Mouse (Mus musculus): ENCODE data around the gene Cox20. TPM values are rescaled to one million over a fixed set of nuclear protein-coding genes. Genes with fewer than 3 reads are reported as not detected.

Cox20 gene
- polyA plus RNA-seq, 1 experiment from 2014 or later: 122 TPM

DNA sequence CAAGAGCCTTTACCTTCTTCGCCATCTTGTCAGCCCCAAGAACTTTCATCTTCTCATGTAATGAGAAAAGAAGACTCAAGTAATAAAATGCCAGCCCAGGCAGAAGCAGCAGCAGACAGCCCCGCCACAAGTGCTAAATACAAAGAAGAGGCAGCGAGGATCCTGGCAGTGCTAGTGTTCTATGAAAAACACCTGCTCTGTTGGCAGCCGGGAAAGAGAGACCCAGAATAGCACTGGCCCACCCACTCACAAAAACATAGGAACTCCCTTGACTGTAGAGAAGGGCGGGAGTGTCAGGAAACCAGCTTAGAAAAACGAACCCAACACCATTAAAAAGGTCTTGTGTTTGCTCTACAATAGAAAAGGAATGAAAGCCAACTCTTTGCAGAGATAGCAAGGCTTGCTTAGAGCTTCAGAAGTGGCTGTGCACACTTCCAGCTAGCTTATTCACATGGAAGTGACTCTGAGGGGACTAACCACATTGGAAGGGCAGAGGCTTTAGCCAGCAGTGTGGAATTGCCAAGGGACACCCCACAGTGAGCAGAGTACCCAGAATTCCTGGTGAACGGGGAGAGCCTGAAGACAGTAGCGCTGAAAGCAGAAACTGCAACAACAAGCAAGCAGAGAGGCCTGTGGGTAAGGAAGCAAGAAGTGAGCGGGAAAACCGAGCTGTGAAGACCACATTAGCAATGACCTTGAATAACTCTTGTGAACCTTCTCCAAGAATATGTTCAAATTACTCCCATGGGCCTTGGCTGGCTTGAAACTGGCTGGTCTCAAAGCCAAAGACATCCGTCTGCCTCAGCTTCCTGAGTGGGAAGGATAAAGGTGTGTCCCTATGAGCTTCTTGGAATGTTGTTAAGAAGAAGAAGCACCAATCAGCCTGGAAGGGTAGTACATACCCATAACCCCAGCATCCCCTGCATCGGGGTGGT, 39.1 kb downstream of the Cox20 start:
- no peak overlapping the region for H3K27ac ChIP-seq
- WGBS (ENCODE audit: missing documents): 93% methylated on average over 11 of the region's 12 CpGs
- no peaks in the 10 kb centered on the region for H3K36me3 ChIP-seq (ENCODE audit: inconsistent target)
- no peaks in the 10 kb centered on the region for H3K79me2 ChIP-seq (ENCODE audit: inconsistent target)
- H3K4me3 ChIP-seq (ENCODE audit: inconsistent target): no peak overlapping the region

DNA sequence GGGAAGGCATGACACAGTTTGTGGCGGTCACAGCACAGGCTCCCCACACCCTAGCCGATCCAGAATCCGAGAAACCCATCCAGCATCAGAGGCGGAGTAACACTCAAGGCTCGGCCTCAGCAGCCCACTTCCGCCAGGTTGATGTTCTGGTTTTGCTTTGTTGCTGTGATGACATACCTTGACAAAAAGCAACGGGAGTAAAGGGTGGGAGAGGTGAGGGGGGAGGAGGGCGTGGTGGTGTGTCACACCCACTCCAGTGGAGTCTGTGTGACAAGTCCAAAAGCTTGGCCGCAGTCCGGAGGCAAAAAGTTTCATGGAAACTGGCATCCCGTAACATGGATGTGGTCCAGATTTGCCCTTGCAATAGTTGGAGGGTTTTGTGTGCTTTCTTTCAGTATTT, 41.3 kb downstream of the Cox20 start:
- Histone ChIP-seq H3K79me2 (ENCODE audit: inconsistent target) (no peaks in the 10 kb centered on the region), H3K27ac (no peak overlapping the region), H3K4me3 (ENCODE audit: inconsistent target) (no peak overlapping the region), H3K36me3 (ENCODE audit: inconsistent target) (no peaks in the 10 kb centered on the region)
- 92% methylated on average over 11 of the region's 11 CpGs for WGBS (ENCODE audit: missing documents)

DNA sequence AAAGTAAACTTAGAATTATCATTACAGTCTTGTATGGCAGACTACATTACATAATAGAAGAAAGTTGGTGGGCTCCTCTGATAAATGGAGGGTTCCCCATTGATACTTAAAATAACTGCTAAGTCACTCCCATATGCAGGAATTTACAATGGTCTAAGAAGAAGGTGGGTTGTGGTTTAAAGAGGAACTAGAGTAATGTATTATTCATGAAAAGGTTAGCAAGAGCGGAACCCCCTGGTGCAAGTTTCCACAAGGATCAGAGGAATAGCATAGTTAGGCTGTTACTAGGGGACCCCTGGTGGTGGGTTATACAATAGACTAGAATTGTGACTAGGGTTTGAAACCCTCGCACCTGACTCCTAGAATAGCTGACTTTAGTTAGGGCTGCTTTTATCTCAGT, 41.8 kb downstream of the Cox20 start:
- Histone ChIP-seq H3K4me3 (ENCODE audit: inconsistent target) (no peak overlapping the region), H3K79me2 (ENCODE audit: inconsistent target) (no peaks in the 10 kb centered on the region), H3K27ac (no peak overlapping the region), H3K36me3 (ENCODE audit: inconsistent target) (no peaks in the 10 kb centered on the region)
- WGBS (ENCODE audit: missing documents): 68% methylated on average over 2 of the region's 2 CpGs

DNA sequence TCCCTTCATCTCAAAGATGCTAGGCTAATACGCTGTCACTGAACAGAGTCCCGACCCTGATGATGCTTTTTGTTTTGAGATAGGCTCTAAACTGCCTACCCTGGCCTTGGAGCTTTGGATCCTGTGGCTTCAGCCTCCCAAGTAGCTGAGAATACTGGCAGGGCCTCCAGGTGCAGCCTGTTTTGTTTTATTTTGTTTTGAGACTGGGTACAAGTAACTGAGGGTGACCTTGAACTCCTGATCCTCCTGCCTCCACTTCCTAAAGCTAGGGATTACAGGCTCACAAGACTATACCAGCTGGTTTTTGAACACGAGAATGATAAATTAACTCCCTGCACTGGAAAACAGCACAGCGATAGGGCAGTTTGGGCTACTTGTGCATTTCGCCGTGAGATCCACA, 46.2 kb downstream of the Cox20 start:
- 89% methylated on average over 6 of the region's 6 CpGs for WGBS (ENCODE audit: missing documents)
- Histone ChIP-seq H3K36me3 (ENCODE audit: inconsistent target) (no peaks in the 10 kb centered on the region), H3K27ac (no peak overlapping the region), H3K4me3 (ENCODE audit: inconsistent target) (no peak overlapping the region), H3K79me2 (ENCODE audit: inconsistent target) (no peaks in the 10 kb centered on the region)

DNA sequence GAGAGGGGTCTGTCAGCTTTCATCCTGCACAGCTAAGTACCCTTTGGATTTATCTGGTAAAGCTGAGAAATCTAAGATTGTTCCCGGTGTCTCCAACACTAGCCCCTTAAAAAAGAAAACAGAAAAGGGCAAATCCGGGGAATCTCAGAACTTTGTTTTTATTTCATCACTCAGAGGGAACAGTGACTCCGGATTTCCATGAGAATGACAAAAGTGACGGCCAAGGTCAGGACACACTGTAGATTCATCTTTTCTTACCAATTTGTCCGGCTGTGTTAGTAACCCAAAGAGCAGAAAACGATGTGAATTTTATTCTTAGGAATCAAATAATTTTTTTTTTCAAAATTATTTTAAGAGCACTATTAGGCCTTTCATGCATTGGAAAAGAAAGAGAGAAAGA, 49.2 kb downstream of the Cox20 start:
- Histone ChIP-seq H3K4me3 (ENCODE audit: inconsistent target) (no peak overlapping the region), H3K79me2 (ENCODE audit: inconsistent target) (no peaks in the 10 kb centered on the region), H3K36me3 (ENCODE audit: inconsistent target) (no peaks in the 10 kb centered on the region), H3K27ac (peak overlapping the region; percentile 83)
- WGBS (ENCODE audit: missing documents): 99% methylated on average over 6 of the region's 6 CpGs

GRCm38 (mm10) chr1:178368548-178369271, 49.8 kb downstream of the Cox20 start:
- Histone ChIP-seq H3K27ac (peak overlapping the region; percentile 83), H3K36me3 (ENCODE audit: inconsistent target) (no peaks in the 10 kb centered on the region), H3K79me2 (ENCODE audit: inconsistent target) (no peaks in the 10 kb centered on the region), H3K4me3 (ENCODE audit: inconsistent target) (peak overlapping the region; percentile 53)
- 7% methylated on average over 36 of the region's 36 CpGs for WGBS (ENCODE audit: missing documents)

DNA sequence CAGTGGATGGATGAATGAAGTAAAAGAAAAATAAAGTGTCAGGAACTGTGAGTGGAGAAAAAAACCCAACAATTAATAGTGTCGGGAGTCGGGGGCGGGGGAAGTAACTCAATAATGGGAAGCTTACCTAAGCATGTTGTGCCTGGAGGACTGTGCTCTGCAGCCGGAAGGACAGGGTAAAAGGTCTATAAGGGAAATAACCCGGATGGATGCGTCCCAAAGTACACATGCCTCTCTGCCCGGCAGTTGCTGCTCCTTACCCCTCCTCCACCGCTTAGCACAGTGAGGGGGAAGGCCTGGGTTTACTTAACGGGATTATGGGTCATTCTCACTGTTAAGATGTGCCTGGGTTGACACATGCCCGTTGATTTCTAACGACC, 50.3 kb downstream of the Cox20 start:
- WGBS (ENCODE audit: missing documents): 2% methylated on average over 11 of the region's 11 CpGs
- H3K79me2 ChIP-seq (ENCODE audit: inconsistent target): no peaks in the 10 kb centered on the region
- H3K4me3 ChIP-seq (ENCODE audit: inconsistent target): peak overlapping the region; percentile 53
- H3K27ac ChIP-seq: peak overlapping the region; percentile 83
- H3K36me3 ChIP-seq (ENCODE audit: inconsistent target): no peaks in the 10 kb centered on the region

Other genes with a start within 250 kb of the Cox20 start
- 9.5 to 11.5 TPM (median 10.7 TPM) in 3 replicates for gene Desi2, start 131.7 kb upstream of the Cox20 start, polyA plus RNA-seq (2018)
- gene Hnrnpu, start 18.7 kb downstream of the Cox20 start, polyA plus RNA-seq (2018): 232 to 437 TPM (median 252 TPM) in 3 replicates
- gene Efcab2, start 87.0 kb downstream of the Cox20 start, polyA plus RNA-seq (2018): 1.7 to 3.6 TPM (median 2.0 TPM) in 3 replicates
- gene Kif26b, start 210.0 kb downstream of the Cox20 start, polyA plus RNA-seq (2018): not detected in 3 replicates

Data from macrophage (primary cell).